Mouse (Mus musculus): ENCODE data around the gene Dars. TPM values are rescaled to one million over a fixed set of nuclear protein-coding genes. Genes with fewer than 3 reads are reported as not detected.

Dars gene
- polyA plus RNA-seq, 1 experiment from 2014 or later, result 139 TPM

DNA sequence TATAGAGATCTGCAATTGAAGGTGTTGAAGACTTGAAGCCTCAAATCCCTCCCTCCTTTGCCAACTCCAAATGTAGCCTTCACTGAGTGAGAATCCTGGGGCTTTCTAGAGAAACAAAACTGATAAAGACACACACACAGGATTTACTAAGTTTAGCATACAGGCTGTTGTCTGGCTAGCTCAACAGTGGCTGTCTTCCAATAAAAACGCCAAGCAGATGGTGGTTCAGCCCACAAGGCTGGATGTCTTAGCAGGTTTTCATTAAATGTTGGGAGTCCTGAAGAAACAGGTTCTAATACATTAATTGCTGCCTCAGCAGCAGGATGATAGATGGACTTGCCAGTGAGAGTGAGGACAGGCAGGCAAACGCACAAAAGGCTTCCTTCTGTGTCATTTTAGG is 56.6 kb downstream of the Dars start:
- Histone ChIP-seq H3K9ac (no peak overlapping the region), H3K9me3 (no peaks in the 10 kb centered on the region), H3K27me3 (no peaks in the 10 kb centered on the region), H3K27ac (replicated peaks) (no peak overlapping the region), H3K4me1 (replicated peaks) (peaks cover 15% of the 10 kb centered on the region), H3K4me3 (no peak overlapping the region), H3K36me3 (peaks cover 20% of the 10 kb centered on the region), H3K4me2 (no peak overlapping the region)
- no peak for ATAC-seq (ENCODE audit: low FRiP score, low read depth)
- 62% methylated on average over 2 of the region's 2 CpGs for WGBS

DNA sequence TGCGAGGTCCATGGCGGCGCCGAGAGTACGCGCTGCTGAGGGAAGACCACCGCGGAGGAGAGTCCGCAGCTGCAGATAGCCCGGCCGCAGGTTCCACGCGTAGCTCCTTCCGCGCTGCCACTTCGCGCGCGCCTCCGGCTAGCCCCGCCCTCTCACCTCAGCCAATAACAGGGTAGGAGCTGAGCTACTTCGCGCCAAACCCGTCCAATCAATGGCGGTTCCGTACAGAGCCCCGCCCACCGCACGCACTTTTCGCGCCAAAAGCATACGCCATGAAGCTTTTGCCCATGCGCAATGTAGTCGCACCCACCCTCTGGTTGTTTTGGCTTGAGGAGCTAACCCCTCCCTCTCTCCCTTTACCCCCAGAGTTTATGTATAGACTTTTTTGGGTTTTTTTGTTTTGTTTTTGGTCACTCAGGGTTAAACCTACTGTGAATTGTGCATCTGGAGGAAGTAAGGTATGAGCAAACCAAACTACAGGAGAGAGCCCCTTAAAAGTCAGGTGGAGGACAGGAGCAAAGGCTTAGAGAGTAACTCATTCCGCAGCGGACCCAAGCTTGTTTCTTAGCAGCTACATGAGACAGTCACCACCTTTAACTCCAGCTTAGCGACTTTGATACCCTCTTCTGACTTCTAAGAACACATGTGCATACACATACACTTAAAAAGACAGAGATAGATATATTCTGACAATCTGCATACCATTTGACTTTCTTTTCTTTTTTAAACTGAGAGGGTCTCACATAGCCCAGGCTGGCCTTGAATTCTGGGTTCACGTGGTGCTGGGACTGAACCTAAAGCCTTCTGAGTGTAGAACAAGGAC is 57.4 kb downstream of the Dars start, which contains the start of gene Mcm6:
Gene Mcm6 (minus strand): TSS at position 111 of the 823 bp plus-strand sequence.
- 2% methylated on average over 38 of the region's 38 CpGs for WGBS
- Histone ChIP-seq H3K4me1 (replicated peaks) (peaks cover 15% of the 10 kb centered on the region), H3K27me3 (no peaks in the 10 kb centered on the region), H3K9ac (peak within 1 kb of the TSS; percentile 77), H3K4me2 (peak within 1 kb of the TSS; percentile 81), H3K27ac (replicated peaks) (peak within 1 kb of the TSS; percentile 80), H3K9me3 (no peaks in the 10 kb centered on the region), H3K36me3 (peaks cover 17% of the 10 kb centered on the region; the same call in 1 of the 2 replicates), H3K4me3 (peak within 1 kb of the TSS; percentile 98)
- ATAC-seq (ENCODE audit: low FRiP score, low read depth), result peak; percentile 99

DNA sequence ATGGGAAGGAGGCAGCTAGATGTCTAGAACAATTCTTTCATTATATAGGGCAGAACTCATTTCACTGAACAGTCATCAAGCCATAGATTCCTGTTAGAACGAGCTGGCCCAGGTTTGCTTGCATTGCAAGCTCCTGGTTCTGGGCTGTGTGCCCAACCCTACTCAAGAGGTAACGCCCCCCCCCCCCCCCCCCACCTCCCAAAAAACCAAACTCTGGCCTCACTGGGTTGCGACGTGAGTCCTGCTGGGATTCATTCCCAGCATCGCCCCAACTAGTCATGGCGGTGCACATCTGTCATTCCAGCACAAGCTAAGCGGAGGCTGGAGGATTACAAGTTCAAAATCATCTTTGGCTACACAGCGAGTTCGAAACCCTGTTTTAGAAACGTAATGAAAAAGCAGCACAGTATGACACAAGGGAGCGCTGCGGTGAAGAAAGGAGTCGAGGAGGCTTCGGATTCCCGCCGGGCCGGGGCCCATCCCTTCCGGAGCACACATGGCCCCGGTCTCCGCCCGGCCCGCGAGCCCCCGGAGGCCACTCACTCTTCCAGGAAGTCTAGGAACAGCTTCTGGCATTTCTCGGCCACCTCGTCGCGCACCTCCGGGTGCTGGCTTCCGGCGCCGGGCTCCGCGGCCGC is 58.1 kb downstream of the Dars start:
- ATAC-seq (ENCODE audit: low FRiP score, low read depth), result peak; percentile 88
- WGBS, result under 1% methylated on average over 35 of the region's 35 CpGs
- H3K9me3 ChIP-seq, result no peaks in the 10 kb centered on the region

DNA sequence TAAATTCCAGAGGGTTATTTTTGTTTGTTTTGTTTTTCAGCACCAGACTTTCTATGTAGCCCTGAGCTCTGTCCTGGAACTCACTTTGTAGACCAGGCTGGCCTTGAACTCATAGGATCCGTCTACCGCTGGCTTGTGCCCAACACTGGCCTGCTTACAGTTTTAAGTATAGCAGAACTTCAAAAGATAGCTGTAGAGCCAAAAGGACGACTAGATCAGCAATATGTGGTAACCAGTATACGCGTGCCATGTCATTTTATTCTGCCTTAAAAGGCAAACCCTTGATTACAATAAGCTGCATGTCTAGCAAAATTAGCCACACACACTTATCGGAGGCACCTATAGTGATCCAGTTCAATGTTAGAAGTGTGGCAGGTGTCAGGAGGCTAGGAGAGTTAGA is 58.9 kb downstream of the Dars start:
- H3K27me3 ChIP-seq, result no peaks in the 10 kb centered on the region
- 67% methylated on average over 6 of the region's 6 CpGs for WGBS
- H3K27ac ChIP-seq (replicated peaks), result no peak overlapping the region
- H3K4me3 ChIP-seq, result peak overlapping the region; percentile 98
- ATAC-seq (ENCODE audit: low FRiP score, low read depth), result no peak
- peaks cover 22% of the 10 kb centered on the region for H3K36me3 ChIP-seq
- H3K9ac ChIP-seq, result peak overlapping the region; percentile 77; the same call in 1 of the 2 replicates
- H3K4me1 ChIP-seq (replicated peaks), result peaks cover 15% of the 10 kb centered on the region
- H3K4me2 ChIP-seq, result peak overlapping the region; percentile 81
- no peaks in the 10 kb centered on the region for H3K9me3 ChIP-seq

More for the DNA sequence above, 58.1 kb downstream of the Dars start:
- peaks cover 15% of the 10 kb centered on the region for H3K4me1 ChIP-seq (replicated peaks)
- H3K4me3 ChIP-seq, result peak overlapping the region; percentile 98
- peaks cover 17% of the 10 kb centered on the region for H3K36me3 ChIP-seq
- H3K4me2 ChIP-seq, result peak overlapping the region; percentile 81
- peak overlapping the region; percentile 77 for H3K9ac ChIP-seq
- H3K27ac ChIP-seq (replicated peaks), result peak overlapping the region; percentile 80
- no peaks in the 10 kb centered on the region for H3K27me3 ChIP-seq

DNA sequence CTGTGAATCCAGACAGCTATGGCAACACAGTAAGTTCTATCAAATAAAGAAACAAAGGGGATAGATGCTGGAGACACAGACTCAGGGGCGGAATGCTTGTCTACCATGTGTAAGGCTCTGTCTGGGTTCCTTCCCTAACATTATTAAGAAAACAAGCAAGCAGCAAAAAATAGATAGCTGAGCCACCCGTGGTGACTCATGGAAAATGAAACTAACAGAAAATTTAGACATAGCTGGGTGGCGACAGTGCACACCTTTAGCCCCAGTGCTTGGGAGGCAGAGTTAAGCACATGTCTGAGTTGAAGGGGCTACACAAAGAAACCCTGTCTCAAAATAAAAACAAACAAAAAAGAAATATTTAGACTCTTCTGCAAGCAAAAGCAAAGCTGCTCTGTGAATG is 59.7 kb downstream of the Dars start:
- no peak for ATAC-seq (ENCODE audit: low FRiP score, low read depth)
- Histone ChIP-seq H3K36me3 (peaks cover 18% of the 10 kb centered on the region), H3K9me3 (no peaks in the 10 kb centered on the region), H3K27me3 (no peaks in the 10 kb centered on the region), H3K4me2 (peak overlapping the region; percentile 20; the same call in 1 of the 2 replicates), H3K4me3 (no peak overlapping the region), H3K9ac (no peak overlapping the region), H3K4me1 (replicated peaks) (peaks cover 15% of the 10 kb centered on the region), H3K27ac (replicated peaks) (no peak overlapping the region)
- WGBS, result 59% methylated on average over 3 of the region's 3 CpGs

DNA sequence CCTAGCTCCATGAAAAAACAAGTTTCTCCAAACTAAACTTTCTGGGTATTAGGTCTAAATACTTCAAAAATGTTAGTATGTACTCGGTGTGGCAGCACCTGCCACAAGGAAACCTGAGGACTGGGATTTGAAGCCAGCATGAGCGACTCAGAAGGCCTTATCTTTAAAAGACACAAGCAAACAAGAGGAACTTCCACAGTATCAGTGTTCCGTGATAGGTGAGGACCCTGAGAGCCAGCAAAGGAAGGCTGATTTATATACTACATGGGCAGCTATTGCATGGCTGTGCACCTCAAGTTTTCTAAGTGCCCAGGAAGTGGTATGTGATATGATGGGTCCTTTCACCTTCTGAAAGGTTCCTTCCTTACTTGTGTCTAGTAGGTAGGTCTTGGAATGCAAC is 64.1 kb downstream of the Dars start:
- no peaks in the 10 kb centered on the region for H3K9me3 ChIP-seq
- peaks cover 22% of the 10 kb centered on the region for H3K36me3 ChIP-seq
- H3K9ac ChIP-seq, result no peak overlapping the region
- no peaks in the 10 kb centered on the region for H3K27me3 ChIP-seq
- no peak overlapping the region for H3K27ac ChIP-seq (replicated peaks)
- ATAC-seq (ENCODE audit: low FRiP score, low read depth), result no peak
- peaks cover under 1% of the 10 kb centered on the region; the same call in 1 of the 2 replicates for H3K4me1 ChIP-seq (replicated peaks)
- no peak overlapping the region for H3K4me3 ChIP-seq
- 93% methylated on average over 3 of the region's 3 CpGs for WGBS
- no peak overlapping the region for H3K4me2 ChIP-seq

DNA sequence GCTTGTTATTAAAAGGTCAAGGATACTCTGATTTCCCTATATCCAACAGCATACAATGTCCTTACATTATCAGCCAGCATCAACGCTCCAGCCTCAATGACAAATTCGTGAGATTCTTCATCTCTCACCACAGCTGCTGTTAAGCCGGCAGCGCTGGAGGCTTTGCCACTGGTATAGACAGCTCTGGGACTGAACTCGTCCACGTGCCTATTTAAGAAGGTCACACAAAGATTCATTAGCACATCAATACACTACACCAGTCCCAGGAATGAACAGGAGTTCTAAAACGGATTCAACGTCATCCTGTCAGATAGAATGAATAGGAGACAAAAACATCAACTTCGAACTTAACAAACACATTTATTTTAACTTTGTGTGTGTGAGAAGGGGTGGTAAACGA is 72.9 kb downstream of the Dars start:
- WGBS, result 32% methylated on average over 10 of the region's 10 CpGs
- ATAC-seq (ENCODE audit: low FRiP score, low read depth), result no peak
- no peak overlapping the region for H3K4me3 ChIP-seq

DNA sequence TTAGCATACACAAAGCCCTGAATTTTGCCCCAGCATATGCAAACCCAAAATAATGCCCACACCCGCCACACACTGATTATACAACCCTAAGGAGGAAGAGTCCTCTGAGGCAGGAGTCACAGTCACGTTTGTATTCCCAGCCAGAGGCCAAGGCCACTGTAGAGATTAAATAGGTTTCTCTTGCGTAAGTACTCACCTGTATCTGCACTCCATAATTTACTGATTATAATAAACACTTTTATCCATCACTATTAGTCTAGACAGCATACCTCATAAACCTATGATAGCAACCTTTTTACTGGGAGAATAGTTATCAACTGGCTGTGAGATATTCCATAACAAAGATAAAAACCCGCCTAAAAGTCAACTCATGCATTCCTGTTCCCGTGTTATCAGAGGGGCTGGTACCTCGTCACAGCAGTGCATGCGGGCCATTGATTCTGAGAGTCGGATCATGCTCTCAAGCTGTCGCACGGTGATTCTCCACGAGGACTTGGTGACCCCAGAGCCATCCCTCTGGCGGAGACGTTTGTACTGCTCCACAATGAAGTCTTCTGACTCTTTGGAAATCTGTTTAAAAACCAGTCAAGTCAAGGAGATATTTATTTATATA is 79.4 kb downstream of the Dars start:
- Histone ChIP-seq H3K4me3 (no peak overlapping the region), H3K36me3 (peaks cover 38% of the 10 kb centered on the region), H3K27me3 (no peaks in the 10 kb centered on the region), H3K4me1 (replicated peaks) (no peaks in the 10 kb centered on the region), H3K4me2 (no peak overlapping the region), H3K9ac (no peak overlapping the region), H3K27ac (replicated peaks) (no peak overlapping the region), H3K9me3 (no peaks in the 10 kb centered on the region)
- 90% methylated on average over 13 of the region's 13 CpGs for WGBS
- ATAC-seq (ENCODE audit: low FRiP score, low read depth), result no peak

More for the DNA sequence above, 72.9 kb downstream of the Dars start:
- Histone ChIP-seq H3K9ac (no peak overlapping the region), H3K27me3 (no peaks in the 10 kb centered on the region), H3K36me3 (peaks cover 42% of the 10 kb centered on the region), H3K27ac (replicated peaks) (no peak overlapping the region), H3K9me3 (no peaks in the 10 kb centered on the region), H3K4me1 (replicated peaks) (no peaks in the 10 kb centered on the region), H3K4me2 (no peak overlapping the region)

DNA sequence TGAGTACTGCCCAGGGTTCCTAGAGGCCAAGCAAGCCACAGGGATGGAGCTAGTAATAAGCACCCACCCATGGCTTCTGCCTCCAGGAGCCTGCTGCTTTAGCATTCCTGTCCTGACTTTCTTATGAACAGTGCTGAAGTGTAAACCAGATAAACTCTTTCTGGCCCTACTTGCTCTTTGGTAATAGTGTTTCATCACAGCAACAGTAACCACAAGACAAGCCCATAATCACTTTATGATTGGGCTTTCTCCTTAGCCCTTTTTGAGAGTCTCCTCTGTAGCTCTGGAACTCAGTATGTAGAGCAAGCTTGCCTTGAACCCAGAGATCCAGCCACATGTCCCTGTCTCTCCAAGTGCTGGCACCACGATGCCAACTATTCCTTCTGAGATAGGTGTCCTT is 86.9 kb downstream of the Dars start:
- no peak for ATAC-seq (ENCODE audit: low FRiP score, low read depth)
- H3K9me3 ChIP-seq, result no peaks in the 10 kb centered on the region
- H3K4me1 ChIP-seq (replicated peaks), result no peaks in the 10 kb centered on the region
- WGBS, result 89% methylated on average over 1 of the region's 1 CpGs
- H3K27me3 ChIP-seq, result no peaks in the 10 kb centered on the region
- no peak overlapping the region for H3K4me2 ChIP-seq
- peaks cover 27% of the 10 kb centered on the region for H3K36me3 ChIP-seq
- no peak overlapping the region for H3K9ac ChIP-seq
- H3K27ac ChIP-seq (replicated peaks), result no peak overlapping the region
- no peak overlapping the region for H3K4me3 ChIP-seq

DNA sequence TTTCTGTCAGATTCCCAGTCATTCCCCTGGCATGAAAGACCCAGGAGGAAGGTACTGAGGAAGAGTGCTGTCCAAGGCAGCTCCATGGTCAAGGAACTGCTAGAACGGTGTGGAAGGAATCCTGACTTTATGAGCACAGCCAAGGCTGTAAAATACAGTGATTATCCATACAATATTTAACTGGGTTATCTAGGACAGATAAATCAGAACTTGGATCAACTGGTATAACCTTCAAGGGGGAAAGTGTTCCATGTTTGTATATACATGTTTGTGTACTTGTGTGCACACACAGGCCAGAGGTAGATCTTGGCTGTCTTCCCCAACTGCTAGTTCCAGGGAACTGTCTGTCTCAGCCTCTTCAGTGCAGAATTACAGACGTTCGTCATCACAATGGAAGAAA is 89.0 kb downstream of the Dars start, which contains the start of gene Lct:
Gene Lct (minus strand): TSS at position 101 of the 400 bp plus-strand sequence.
- H3K9ac ChIP-seq, result no peak within 1 kb of the TSS
- no peak within 1 kb of the TSS for H3K4me2 ChIP-seq
- H3K27ac ChIP-seq (replicated peaks), result no peak within 1 kb of the TSS
- H3K9me3 ChIP-seq, result no peaks in the 10 kb centered on the region
- H3K36me3 ChIP-seq, result peaks cover 14% of the 10 kb centered on the region
- H3K4me1 ChIP-seq (replicated peaks), result no peaks in the 10 kb centered on the region
- H3K4me3 ChIP-seq, result no peak within 1 kb of the TSS
- H3K27me3 ChIP-seq, result no peaks in the 10 kb centered on the region
- WGBS, result 80% methylated on average over 3 of the region's 3 CpGs
- ATAC-seq (ENCODE audit: low FRiP score, low read depth), result no peak

DNA sequence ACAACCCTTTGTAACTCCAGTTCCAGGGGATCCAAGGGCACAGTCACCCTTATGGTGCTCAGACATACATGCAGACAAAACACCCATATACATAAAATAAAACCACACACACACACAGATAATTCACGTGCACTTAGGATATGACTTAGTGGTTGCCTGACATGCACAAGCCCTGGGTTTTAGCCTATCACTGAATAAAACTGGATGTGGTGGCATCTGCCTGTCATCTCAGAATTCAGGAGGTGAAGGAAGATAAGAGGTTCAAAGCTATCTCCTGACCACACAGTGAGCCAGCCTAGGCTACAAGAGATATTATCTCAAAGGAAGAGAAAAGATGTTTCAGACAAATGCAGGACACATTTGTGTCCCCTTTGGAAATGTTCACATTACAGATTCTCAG is 90.0 kb downstream of the Dars start:
- Histone ChIP-seq H3K36me3 (peaks cover 7% of the 10 kb centered on the region), H3K9me3 (no peaks in the 10 kb centered on the region), H3K27me3 (no peaks in the 10 kb centered on the region), H3K9ac (no peak overlapping the region), H3K27ac (replicated peaks) (no peak overlapping the region), H3K4me3 (no peak overlapping the region), H3K4me1 (replicated peaks) (no peaks in the 10 kb centered on the region), H3K4me2 (no peak overlapping the region)
- WGBS, result 94% methylated on average over 1 of the region's 1 CpGs
- no peak for ATAC-seq (ENCODE audit: low FRiP score, low read depth)

DNA sequence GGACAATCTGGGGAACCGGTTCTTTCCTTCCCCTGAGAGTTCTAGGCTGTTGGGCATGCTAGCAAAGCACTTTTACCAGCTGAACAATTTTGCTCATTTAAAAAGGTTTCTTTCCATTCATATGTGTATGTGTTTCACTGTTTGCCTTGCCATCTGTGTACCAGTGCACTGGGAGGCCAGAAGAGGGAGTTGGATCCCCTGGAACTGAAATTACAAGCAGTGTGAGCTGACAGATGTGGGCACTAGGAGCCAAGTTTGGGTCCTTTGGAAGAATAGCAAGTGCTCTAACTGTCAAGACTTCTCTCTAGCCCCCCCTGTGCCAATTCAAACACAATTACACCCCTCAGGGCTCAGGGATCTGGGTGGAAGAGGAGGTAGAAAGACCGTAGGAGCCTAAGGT is 92.4 kb downstream of the Dars start:
- H3K36me3 ChIP-seq, result no peaks in the 10 kb centered on the region
- H3K27me3 ChIP-seq, result no peaks in the 10 kb centered on the region
- no peak overlapping the region for H3K27ac ChIP-seq (replicated peaks)
- H3K4me3 ChIP-seq, result no peak overlapping the region
- no peaks in the 10 kb centered on the region for H3K9me3 ChIP-seq
- ATAC-seq (ENCODE audit: low FRiP score, low read depth), result no peak
- H3K4me2 ChIP-seq, result no peak overlapping the region
- WGBS, result 89% methylated on average over 2 of the region's 2 CpGs
- H3K9ac ChIP-seq, result no peak overlapping the region
- H3K4me1 ChIP-seq (replicated peaks), result no peaks in the 10 kb centered on the region
